Mouse (Mus musculus) hematopoietic stem cell, adult 5-6 weeks (primary cell): ENCODE measurements at regions not wholly inside any gene's neighbourhood (a gene's known extent, or its start where the extent isn't known, plus 50 kb on each side); places are given as distances from the start of the nearest gene placed in this dataset.

ENCODE experiments used
- ATAC-seq, 2 experiments: fragments of 125-278 bp in 1 of 2; replicated peaks in 1 of 2; 2 replicates each; pipeline ENCODE4 v1.8.0; 2016 to 2017; ENCODE audit warnings: inconsistent platforms in 2 of 2, mild to moderate bottlenecking in 2 of 2, moderate number of reproducible peaks in 2 of 2, low read depth in 1 of 2, moderate TSS enrichment in 1 of 2; ENCODE audit not compliant: low FRiP score in 2 of 2, poor library complexity in 2 of 2, severe bottlenecking in 2 of 2, insufficient read depth in 1 of 2, low TSS enrichment in 1 of 2

DNA sequence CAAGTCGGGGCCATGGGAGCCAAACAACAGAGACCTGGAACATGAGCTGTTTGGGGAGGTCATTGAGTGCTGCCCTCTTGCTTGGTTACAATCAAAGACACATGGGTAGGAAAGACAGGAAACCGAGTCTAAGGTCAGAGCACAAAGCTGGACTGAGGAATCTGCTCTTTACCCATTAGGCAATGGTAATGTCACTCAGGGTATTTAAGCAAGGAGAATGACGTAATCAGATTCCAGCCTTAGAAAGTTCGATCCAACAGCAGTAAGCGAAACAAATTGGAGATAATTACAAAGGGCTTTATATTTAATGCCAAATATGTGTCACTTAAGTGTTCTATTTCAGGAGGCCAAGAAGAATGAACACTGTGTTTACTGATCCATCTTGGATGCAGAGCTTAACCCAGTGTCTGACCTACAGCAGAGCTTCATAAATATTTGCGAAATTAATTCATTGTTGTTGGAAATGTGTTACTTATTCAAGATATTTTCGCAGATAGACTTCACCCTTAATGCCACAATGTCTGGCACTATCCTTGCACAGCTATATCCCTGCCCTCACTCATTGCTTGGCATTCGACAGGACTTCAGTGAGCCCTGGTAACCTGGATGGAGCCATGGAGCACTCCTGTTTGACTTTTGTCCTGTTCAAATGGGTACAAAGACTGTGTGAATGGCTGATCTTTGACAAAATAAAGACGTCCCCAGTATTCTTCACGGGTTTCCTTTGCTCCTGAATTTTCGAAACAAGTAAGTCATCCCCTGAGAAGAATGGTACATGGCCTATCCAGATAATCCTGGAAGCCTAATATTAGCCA is 56.2 kb upstream of the Ptgfr start:
- ATAC-seq, result no peak

DNA sequence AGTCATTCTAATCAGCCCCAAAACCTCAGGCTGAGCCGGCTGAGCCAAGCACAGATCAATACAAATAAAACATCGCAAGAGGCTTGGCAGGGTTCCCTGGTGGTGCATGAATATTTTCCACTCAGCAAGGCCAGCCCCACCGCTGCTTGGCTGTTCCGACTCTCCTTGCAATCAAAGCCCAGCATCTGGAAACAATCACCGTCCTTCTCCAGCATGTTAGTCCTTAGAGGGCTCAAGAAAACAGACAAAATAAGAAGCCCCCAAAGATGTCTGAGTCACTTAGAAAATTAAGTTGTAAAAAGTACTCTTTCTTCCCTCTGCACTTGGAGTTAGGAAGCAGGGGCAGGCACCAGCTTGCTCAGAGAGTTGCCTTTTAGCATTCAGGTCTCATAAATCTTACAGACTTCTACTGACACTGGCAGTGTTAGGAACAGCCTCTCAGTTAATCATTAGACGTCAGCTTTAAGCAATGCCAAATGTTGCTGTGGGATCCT is 54.4 kb upstream of the Ptgfr start:
- peak in 1 of 2 experiments; percentile 32; a peak in 2 of 4 replicates for ATAC-seq

DNA sequence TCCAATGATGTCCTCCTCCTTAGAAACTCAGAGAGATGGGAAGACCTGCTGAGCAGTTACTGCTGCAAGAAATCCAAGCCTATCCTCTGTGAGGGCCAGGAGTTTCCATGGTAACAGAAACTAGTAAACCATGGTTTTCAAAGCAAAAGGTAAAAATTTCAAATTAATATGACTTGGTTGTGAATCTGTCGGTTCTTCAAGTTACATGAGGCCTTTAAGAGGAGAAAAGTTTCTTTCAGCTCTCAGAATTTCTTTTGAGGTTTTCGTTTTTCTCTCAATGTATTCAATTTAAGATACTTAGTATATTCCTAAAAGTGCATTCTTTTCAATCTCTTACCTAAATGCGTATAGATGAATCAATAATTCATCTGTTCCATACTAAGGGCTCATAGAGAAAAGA is 53.9 kb upstream of the Ptgfr start:
- no peak for ATAC-seq

DNA sequence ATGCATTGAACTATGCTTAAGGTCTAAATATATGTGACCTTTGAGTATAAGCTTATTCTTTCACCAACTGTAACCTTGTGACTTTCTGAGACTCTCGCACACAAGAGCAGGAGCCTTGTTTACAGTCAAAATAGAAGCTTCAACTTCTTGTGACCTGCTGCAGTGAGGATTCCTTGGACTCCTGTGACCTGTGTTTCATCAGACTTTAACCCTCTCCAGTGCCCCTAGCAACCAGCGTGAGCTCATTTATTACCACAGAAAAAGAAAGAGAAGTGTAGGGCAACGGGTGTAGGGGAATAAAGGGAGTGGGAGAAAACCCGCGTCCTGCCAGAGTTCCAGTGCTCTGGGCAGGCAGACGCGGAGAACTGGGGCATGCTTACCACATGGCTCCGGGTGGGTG is 52.3 kb upstream of the Ptgfr start:
- ATAC-seq, result no peak
